Mouse (Mus musculus) lung, postnatal 36 days (tissue): ENCODE results near the gene Zfp689.
"Not testable (repeated sequence)": the region's sequence is repeated elsewhere in the genome, so short reads cannot be mapped to it uniquely, and the experiment has no call there.

ENCODE experiments used
- DNase-seq: peaks from one replicate; pipeline ENCODE4 v3.0.0; 2022; ENCODE audit warnings: mixed read lengths

The Zfp689 gene

GRCm38 (mm10) chr7:127470011-127470715, 21.2 kb upstream of the Zfp689 start:
- peak; percentile 42 for DNase-seq

GRCm38 (mm10) chr7:127466606-127467005, 17.6 kb upstream of the Zfp689 start:
- no peak for DNase-seq

- DNase-seq: not testable (repeated sequence)
Measured at GRCm38 (mm10) chr7:127465670-127466069, 16.7 kb upstream of the Zfp689 start.

GRCm38 (mm10) chr7:127465191-127465590, 16.2 kb upstream of the Zfp689 start:
- no peak for DNase-seq

GRCm38 (mm10) chr7:127459311-127459710, 10.4 kb upstream of the Zfp689 start, which contains the start of gene Prr14:
Gene Prr14, plus strand, starts transcription at chr7:127459611.
- DNase-seq: not testable (repeated sequence)

- DNase-seq: not testable (repeated sequence)
Measured at GRCm38 (mm10) chr7:127458371-127459122, 9.6 kb upstream of the Zfp689 start.

- DNase-seq: no peak
Measured at GRCm38 (mm10) chr7:127454905-127455304, 5.9 kb upstream of the Zfp689 start.

- no peak for DNase-seq
Measured at GRCm38 (mm10) chr7:127453056-127453455, 4.1 kb upstream of the Zfp689 start.

- DNase-seq: no peak
Measured at GRCm38 (mm10) chr7:127449966-127450365, 1.0 kb upstream of the Zfp689 start.

- no peak for DNase-seq
Measured at GRCm38 (mm10) chr7:127443976-127444375, 5.0 kb downstream of the Zfp689 start.

GRCm38 (mm10) chr7:127437724-127438123, 11.2 kb downstream of the Zfp689 start:
- DNase-seq: peak; percentile 16

- DNase-seq: no peak
Measured at GRCm38 (mm10) chr7:127435206-127435605, 13.8 kb downstream of the Zfp689 start.

- peak; percentile 79 for DNase-seq
Measured at GRCm38 (mm10) chr7:127426354-127426753, 22.6 kb downstream of the Zfp689 start.

GRCm38 (mm10) chr7:127425911-127426310, 23.0 kb downstream of the Zfp689 start:
- no peak for DNase-seq

- DNase-seq: no peak
Measured at GRCm38 (mm10) chr7:127425291-127425690, 23.7 kb downstream of the Zfp689 start.

- peak; percentile 24 for DNase-seq
Measured at GRCm38 (mm10) chr7:127422247-127422646, 26.7 kb downstream of the Zfp689 start.

- DNase-seq: peak; percentile 98
Measured at GRCm38 (mm10) chr7:127421388-127422191, 27.4 kb downstream of the Zfp689 start, which contains the start of gene Zfp688. Gene Zfp688, minus strand, starts transcription at chr7:127422068.

- no peak for DNase-seq
Measured at GRCm38 (mm10) chr7:127411418-127411817, 37.5 kb downstream of the Zfp689 start.

GRCm38 (mm10) chr7:127406002-127406987, 42.7 kb downstream of the Zfp689 start, which contains the start of gene Zfp764:
Gene Zfp764, minus strand, starts transcription at chr7:127406822.
- DNase-seq: peak; percentile 98

GRCm38 (mm10) chr7:127404101-127404500, 44.9 kb downstream of the Zfp689 start:
- DNase-seq: not testable (repeated sequence)

- DNase-seq: no peak
Measured at GRCm38 (mm10) chr7:127402980-127403379, 46.0 kb downstream of the Zfp689 start.

- no peak for DNase-seq
Measured at GRCm38 (mm10) chr7:127400355-127400754, 48.6 kb downstream of the Zfp689 start.
